Mouse (Mus musculus): ENCODE results near the gene Pxmp2.

GRCm38 (mm10) chr5:110285770-110286445, at the start of gene Pxmp2, which contains the start of gene Pole:
- TF ChIP-seq CTCF (IDR thresholded peaks at IDR 0.05; ENCODE audit: borderline replicate concordance, insufficient read depth, low read depth, low read length) (no peak), POLR2A (IDR thresholded peaks at IDR 0.05; ENCODE audit: borderline replicate concordance, insufficient read depth, low read length) (no peak)

Measured in cerebellum, adult 2 months (tissue).